In genomic region chr17:47595248-47596161, GRCm38 (mm10) we compare ENCODE assay signal across 8 mouse cellular contexts. TPM values are rescaled to one million over a fixed set of nuclear protein-coding genes. Genes with fewer than 3 reads are reported as not detected.
DNase-seq lines count a peak whose midpoint lies in the region; ATAC-seq and TF ChIP-seq lines count a peak whose summit lies in the region.

No protein-coding gene starts in this region.

- WGBS in intestine, embryonic 14.5 days, result 1% methylated on average over 21 of the region's 21 CpGs
- WGBS in liver, postnatal 0 days (ENCODE audit: insufficient replicate concordance), result 6% methylated on average over 21 of the region's 21 CpGs
- 1% methylated on average over 21 of the region's 21 CpGs for WGBS in neural tube, embryonic 12.5 days

- H3K4me3 ChIP-seq in brown adipose tissue, adult 24 weeks (ENCODE audit: insufficient read depth, low read depth, low read length), result peak overlapping the region; percentile 58
- H3K4me3 ChIP-seq in intestine, embryonic 14.5 days (ENCODE audit: low read depth, low read length), result peak overlapping the region; percentile 73
- H3K4me3 ChIP-seq in liver, postnatal 0 days (ENCODE audit: low read depth, low read length), result peak overlapping the region; percentile 95
- peak overlapping the region; percentile 72 for H3K4me3 ChIP-seq in neural tube, embryonic 12.5 days

- no peaks in the 10 kb centered on the region for H3K9me3 ChIP-seq in intestine, embryonic 14.5 days (ENCODE audit: control insufficient read depth, low read length)
- no peaks in the 10 kb centered on the region for H3K9me3 ChIP-seq in liver, postnatal 0 days (ENCODE audit: low read length)
- H3K9me3 ChIP-seq in neural tube, embryonic 12.5 days, result no peaks in the 10 kb centered on the region

- H3K27ac ChIP-seq in brown adipose tissue, adult 24 weeks (replicated peaks; ENCODE audit: low read depth, low read length), result peak overlapping the region; percentile 90
- peak overlapping the region; percentile 98 for H3K27ac ChIP-seq in intestine, embryonic 14.5 days (ENCODE audit: low read depth)
- peak overlapping the region; percentile 93 for H3K27ac ChIP-seq in liver, postnatal 0 days (ENCODE audit: low read depth)
- peak overlapping the region; percentile 72 for H3K27ac ChIP-seq in neural tube, embryonic 12.5 days

- TF ChIP-seq EP300 in liver, postnatal 0 days (IDR thresholded peaks at IDR 0.05; ENCODE audit: low read depth), result peak; percentile 64

- peak; percentile 76 for ATAC-seq in intestine, embryonic 14.5 days (replicated peaks; ENCODE audit: low FRiP score, low TSS enrichment, low read depth)
- ATAC-seq in liver, postnatal 0 days, result peak; percentile 41
- ATAC-seq in neural tube, embryonic 12.5 days (ENCODE audit: low FRiP score, low read depth), result peak; percentile 30

- no peaks in the 10 kb centered on the region for H3K27me3 ChIP-seq in intestine, embryonic 14.5 days (replicated peaks; ENCODE audit: control insufficient read depth, insufficient read depth, low read length)
- H3K27me3 ChIP-seq in liver, postnatal 0 days (ENCODE audit: insufficient read depth, low read length), result no peaks in the 10 kb centered on the region
- no peaks in the 10 kb centered on the region for H3K27me3 ChIP-seq in neural tube, embryonic 12.5 days (replicated peaks)

- peaks cover 39% of the 10 kb centered on the region for H3K36me3 ChIP-seq in intestine, embryonic 14.5 days (ENCODE audit: control insufficient read depth, insufficient read depth, low read length)
- H3K36me3 ChIP-seq in liver, postnatal 0 days (replicated peaks; ENCODE audit: insufficient read depth, low read length), result peaks cover 48% of the 10 kb centered on the region
- peaks cover 23% of the 10 kb centered on the region for H3K36me3 ChIP-seq in neural tube, embryonic 12.5 days

- DNase-seq in MEL-GATA-1-ER (ENCODE audit: extremely low read depth, low read depth), result peak; percentile 97
- peak; percentile 43 for DNase-seq in gastrocnemius, postnatal 10 days
- DNase-seq in intestine, embryonic 14.5 days (ENCODE audit: low spot score), result peak; percentile 87
- peak; percentile 80 for DNase-seq in liver, postnatal 0 days
- DNase-seq in urinary bladder, postnatal 14 days (ENCODE audit: low spot score), result peak; percentile 56
- no peak for DNase-seq in cerebellum, postnatal 36 days

- H3K4me1 ChIP-seq in brown adipose tissue, adult 24 weeks (ENCODE audit: control insufficient read depth, insufficient read depth, insufficient read length, low read length), result peaks cover 14% of the 10 kb centered on the region
- peaks cover 30% of the 10 kb centered on the region for H3K4me1 ChIP-seq in intestine, embryonic 14.5 days (replicated peaks; ENCODE audit: control insufficient read depth, insufficient read depth, low read length)
- peaks cover 55% of the 10 kb centered on the region for H3K4me1 ChIP-seq in liver, postnatal 0 days (ENCODE audit: insufficient read depth)
- peaks cover 38% of the 10 kb centered on the region for H3K4me1 ChIP-seq in neural tube, embryonic 12.5 days

- H3K9ac ChIP-seq in intestine, embryonic 14.5 days (ENCODE audit: low read length), result peak overlapping the region; percentile 88
- peak overlapping the region; percentile 86 for H3K9ac ChIP-seq in liver, postnatal 0 days (replicated peaks)
- H3K9ac ChIP-seq in neural tube, embryonic 12.5 days, result peak overlapping the region; percentile 75

- peak overlapping the region; percentile 97 for H3K4me2 ChIP-seq in intestine, embryonic 14.5 days (ENCODE audit: low read length)
- peak overlapping the region; percentile 86 for H3K4me2 ChIP-seq in liver, postnatal 0 days (ENCODE audit: low read depth, low read length)
- H3K4me2 ChIP-seq in neural tube, embryonic 12.5 days (replicated peaks), result peak overlapping the region; percentile 91

- TF ChIP-seq CTCF in liver, postnatal 0 days (IDR thresholded peaks at IDR 0.05; ENCODE audit: low read depth), result no peak

RNA-seq across cellular contexts. Expression of gene Bysl, which starts 15.8 kb away (rescaled TPM):
- 8.6 and 11.0 TPM in 2 replicates for polyA plus RNA-seq in brown adipose tissue, adult 24 weeks (2012; ENCODE audit: insufficient read depth, insufficient read length, missing spikeins)
- total RNA-seq in gastrocnemius, postnatal 10 days (2021), result 10 to 100 TPM; 13.0 TPM
- 25.7 and 27.4 TPM in 2 replicates for polyA plus RNA-seq in intestine, embryonic 14.5 days (2014; fragmentation: Nextera tagmentation; extraction: Ambion mirVana)
- 8.9 and 10.6 TPM in 2 replicates for polyA plus RNA-seq in liver, postnatal 0 days (2015; fragmentation: Nextera tagmentation; extraction: Ambion mirVana)
- 32.5 and 35.9 TPM in 2 replicates for polyA plus RNA-seq in neural tube, embryonic 12.5 days (2016; fragmentation: Nextera tagmentation; extraction: Ambion mirVana)

RNA-seq across cellular contexts. Expression of gene Med20, which starts 15.9 kb away (rescaled TPM):
- 10.7 and 18.0 TPM in 2 replicates for polyA plus RNA-seq in brown adipose tissue, adult 24 weeks (2012; ENCODE audit: insufficient read depth, insufficient read length, missing spikeins)
- 10 to 100 TPM; 14.7 to 15.5 TPM for total RNA-seq in gastrocnemius, postnatal 10 days (2021)
- 45.2 and 48.2 TPM in 2 replicates for polyA plus RNA-seq in intestine, embryonic 14.5 days (2014; fragmentation: Nextera tagmentation; extraction: Ambion mirVana)
- 13.5 and 14.4 TPM in 2 replicates for polyA plus RNA-seq in liver, postnatal 0 days (2015; fragmentation: Nextera tagmentation; extraction: Ambion mirVana)
- polyA plus RNA-seq in neural tube, embryonic 12.5 days (2016; fragmentation: Nextera tagmentation; extraction: Ambion mirVana), result 39.7 and 41.6 TPM in 2 replicates

RNA-seq across cellular contexts. Expression of gene Gm20517, which starts 15.9 kb away (rescaled TPM):
- 1.2 and 5.0 TPM in 2 replicates for polyA plus RNA-seq in brown adipose tissue, adult 24 weeks (2012; ENCODE audit: insufficient read depth, insufficient read length, missing spikeins)
- total RNA-seq in gastrocnemius, postnatal 10 days (2021), result 1 to 10 TPM; 1.8 to 2.1 TPM
- polyA plus RNA-seq in intestine, embryonic 14.5 days (2014; fragmentation: Nextera tagmentation; extraction: Ambion mirVana), result 1.6 and 1.8 TPM in 2 replicates
- polyA plus RNA-seq in liver, postnatal 0 days (2015; fragmentation: Nextera tagmentation; extraction: Ambion mirVana), result 0.79 and 0.82 TPM in 2 replicates
- polyA plus RNA-seq in neural tube, embryonic 12.5 days (2016; fragmentation: Nextera tagmentation; extraction: Ambion mirVana), result 2.0 and 2.4 TPM in 2 replicates

RNA-seq across cellular contexts. Expression of gene Usp49, which starts 35.0 kb away (rescaled TPM):
- 2.1 and 3.3 TPM in 2 replicates for polyA plus RNA-seq in brown adipose tissue, adult 24 weeks (2012; ENCODE audit: insufficient read depth, insufficient read length, missing spikeins)
- 1 to 10 TPM; 4.6 to 4.9 TPM for total RNA-seq in gastrocnemius, postnatal 10 days (2021)
- 5.3 and 6.5 TPM in 2 replicates for polyA plus RNA-seq in intestine, embryonic 14.5 days (2014; fragmentation: Nextera tagmentation; extraction: Ambion mirVana)
- polyA plus RNA-seq in liver, postnatal 0 days (2015; fragmentation: Nextera tagmentation; extraction: Ambion mirVana), result 1.2 and 1.6 TPM in 2 replicates
- 10.4 and 12.5 TPM in 2 replicates for polyA plus RNA-seq in neural tube, embryonic 12.5 days (2016; fragmentation: Nextera tagmentation; extraction: Ambion mirVana)

Comparison
In these comparisons a context has a peak if more than half of its experiments do, and no peak if none do; other contexts are left out.
1. DNase-seq: peak in MEL-GATA-1-ER (single experiment), gastrocnemius, postnatal 10 days (single experiment), intestine, embryonic 14.5 days (single experiment), liver, postnatal 0 days (single experiment) and urinary bladder, postnatal 14 days (single experiment); none in cerebellum, postnatal 36 days (0 of 2).
2. Peak in every context shown above with its lines, with median percentiles within 50 percentile points of each other: H3K27ac ChIP-seq, H3K4me3 ChIP-seq, ATAC-seq, H3K4me2 ChIP-seq and H3K9ac ChIP-seq.